Mouse (Mus musculus) CH12.LX (cell line): ENCODE results near the gene S100a2. TPM values are rescaled to one million over a fixed set of nuclear protein-coding genes. Genes with fewer than 3 reads are reported as not detected.

Experiments
- DNase-seq: peaks from one replicate; pipeline ENCODE4 v3.0.0-alpha.2; 2013; ENCODE audit errors: extremely low read depth
- H3K27ac ChIP-seq: 2 replicates; pipeline ENCODE4 v1.5.1; 2012; ENCODE audit warnings: low read depth, mild to moderate bottlenecking, control low read depth, moderate library complexity; ENCODE audit not compliant: insufficient read depth
- H3K27me3 ChIP-seq: replicated peaks from 2 replicates; pipeline ENCODE3; 2012; ENCODE audit warnings: inconsistent platforms
- H3K36me3 ChIP-seq, 2 experiments: replicated peaks in 1 of 2; 2 replicates each; pipeline versions ENCODE3 to v1.6.1; 2012; ENCODE audit warnings: inconsistent platforms in 1 of 2, low read length in 1 of 2, mild to moderate bottlenecking in 1 of 2, mixed read lengths in 1 of 2, moderate library complexity in 1 of 2; ENCODE audit not compliant: control insufficient read depth in 1 of 2, insufficient read depth in 1 of 2
- H3K4me1 ChIP-seq, 2 experiments: 2 replicates each; pipeline ENCODE4 v1.6.1; 2012; ENCODE audit warnings: inconsistent platforms in 1 of 2, moderate library complexity in 1 of 2; ENCODE audit not compliant: insufficient read depth in 2 of 2, control insufficient read depth in 1 of 2
- H3K4me2 ChIP-seq: 2 replicates; pipeline ENCODE4 v1.6.1; 2012; ENCODE audit warnings: low read depth, mild to moderate bottlenecking, control low read depth; ENCODE audit not compliant: poor library complexity, insufficient read depth, severe bottlenecking
- H3K4me3 ChIP-seq, 3 experiments: fragments of 150-350 bp in 1 of 3; sonication (generic) in 1 of 3; replicated peaks in 1 of 3; 2 replicates each; pipeline versions ENCODE3 to v1.5.1; 2011 to 2012; ENCODE audit warnings: low read depth in 2 of 3, low read length in 2 of 3, mild to moderate bottlenecking in 2 of 3, moderate library complexity in 2 of 3, control low read depth in 1 of 3, improper control_type of control experiment in 1 of 3, inconsistent platforms in 1 of 3, mixed read lengths in 1 of 3; ENCODE audit not compliant: poor library complexity in 1 of 3
- H3K79me2 ChIP-seq: replicated peaks from 2 replicates; pipeline ENCODE4 v1.6.1; 2012; ENCODE audit warnings: mild to moderate bottlenecking, moderate library complexity; ENCODE audit not compliant: control insufficient read depth, poor library complexity, insufficient read depth, severe bottlenecking; ENCODE audit errors: extremely low read depth
- H3K9ac ChIP-seq: 2 replicates; pipeline ENCODE4 v1.6.1; 2012; ENCODE audit warnings: low read depth, mild to moderate bottlenecking, control low read depth, moderate library complexity; ENCODE audit not compliant: insufficient read depth
- H3K9me3 ChIP-seq: replicated peaks from 2 replicates; pipeline ENCODE3; 2012; ENCODE audit warnings: low read length, inconsistent platforms, mixed read lengths
- BHLHE40 ChIP-seq: IDR thresholded peaks from 2 replicates; pipeline ENCODE4 v1.6.1; 2011; ENCODE audit warnings: mild to moderate bottlenecking, low read depth, low read length, improper control_type of control experiment
- CHD1 ChIP-seq: IDR thresholded peaks from 2 replicates; pipeline ENCODE4 v1.6.1; 2012; ENCODE audit warnings: low read depth, low read length, improper control_type of control experiment, inconsistent platforms
- CHD2 ChIP-seq: IDR thresholded peaks from 2 replicates; pipeline ENCODE4 v1.6.1; 2011; ENCODE audit warnings: low read length, improper control_type of control experiment
- CTCF ChIP-seq, 2 experiments: IDR thresholded peaks in 1 of 2; conservative IDR thresholded peaks in 1 of 2; 2 replicates each; pipeline ENCODE4 v1.5.1; 2011 to 2012; ENCODE audit warnings: low read depth in 2 of 2, low read length in 2 of 2, improper control_type of control experiment in 1 of 2, inconsistent platforms in 1 of 2, mild to moderate bottlenecking in 1 of 2, moderate library complexity in 1 of 2
- E2F4 ChIP-seq: IDR thresholded peaks from 2 replicates; pipeline ENCODE4 v1.6.1; 2011; ENCODE audit warnings: low read depth, low read length, improper control_type of control experiment; ENCODE audit not compliant: insufficient replicate concordance
- ELF1 ChIP-seq: IDR thresholded peaks from 2 replicates; pipeline ENCODE4 v1.6.1; 2014; ENCODE audit warnings: low read depth, mild to moderate bottlenecking, inconsistent platforms, low read length, improper control_type of control experiment
- EP300 ChIP-seq: IDR thresholded peaks from 2 replicates; pipeline ENCODE4 v1.6.1; 2011; ENCODE audit warnings: low read length, improper control_type of control experiment
- ETS1 ChIP-seq: conservative IDR thresholded peaks from 2 replicates; pipeline ENCODE4 v1.6.1; 2012; ENCODE audit warnings: low read depth, mild to moderate bottlenecking, inconsistent platforms, low read length, improper control_type of control experiment, moderate library complexity
- IRF4 ChIP-seq: IDR thresholded peaks from 2 replicates; pipeline ENCODE4 v1.6.1; 2014; ENCODE audit warnings: low read depth, mild to moderate bottlenecking, inconsistent platforms, low read length, improper control_type of control experiment
- JUN ChIP-seq: IDR thresholded peaks from 2 replicates; pipeline ENCODE4 v1.6.1; 2011; ENCODE audit warnings: low read depth, mild to moderate bottlenecking, low read length, improper control_type of control experiment, moderate library complexity; ENCODE audit not compliant: insufficient read depth
- JUND ChIP-seq: conservative IDR thresholded peaks from 2 replicates; pipeline ENCODE4 v1.6.1; 2011; ENCODE audit warnings: low read depth, low read length, improper control_type of control experiment
- KAT2A ChIP-seq: IDR thresholded peaks from 2 replicates; pipeline ENCODE4 v1.6.1; 2012; ENCODE audit warnings: low read length, improper control_type of control experiment, inconsistent platforms; ENCODE audit not compliant: insufficient replicate concordance
- MAX ChIP-seq: IDR thresholded peaks from 2 replicates; pipeline ENCODE4 v1.6.1; 2011; ENCODE audit warnings: low read length, improper control_type of control experiment
- MAZ ChIP-seq: IDR thresholded peaks from 2 replicates; pipeline ENCODE4 v1.6.1; 2012; ENCODE audit warnings: low read depth, mild to moderate bottlenecking, inconsistent platforms, low read length, improper control_type of control experiment, moderate library complexity
- MXI1 ChIP-seq: IDR thresholded peaks from 2 replicates; pipeline ENCODE4 v1.6.1; 2011; ENCODE audit warnings: mild to moderate bottlenecking, low read depth, low read length, improper control_type of control experiment
- NELFE ChIP-seq: IDR thresholded peaks from 2 replicates; pipeline ENCODE4 v1.6.1; 2011; ENCODE audit warnings: low read depth, low read length, improper control_type of control experiment
- NRF1 ChIP-seq: IDR thresholded peaks from 2 replicates; pipeline ENCODE4 v1.6.1; 2014; ENCODE audit warnings: low read depth, mild to moderate bottlenecking, inconsistent platforms, low read length, improper control_type of control experiment, moderate library complexity
- PAX5 ChIP-seq: IDR thresholded peaks from 2 replicates; pipeline ENCODE4 v1.6.1; 2012; ENCODE audit warnings: low read length, inconsistent platforms, mixed read lengths
- POLR2A ChIP-seq: IDR thresholded peaks from 2 replicates; pipeline ENCODE4 v1.6.1; 2011; ENCODE audit warnings: low read depth, mild to moderate bottlenecking, improper control_type of control experiment, low read length
- RAD21 ChIP-seq: IDR thresholded peaks from 2 replicates; pipeline ENCODE4 v1.6.1; 2011; ENCODE audit warnings: low read depth, mild to moderate bottlenecking, low read length, improper control_type of control experiment, moderate library complexity
- SIN3A ChIP-seq: IDR thresholded peaks from 2 replicates; pipeline ENCODE4 v1.6.1; 2012; ENCODE audit warnings: low read length, improper control_type of control experiment, inconsistent platforms
- SMC3 ChIP-seq: IDR thresholded peaks from 2 replicates; pipeline ENCODE4 v1.6.1; 2011; ENCODE audit warnings: low read depth, low read length, improper control_type of control experiment
- TBP ChIP-seq: conservative IDR thresholded peaks from 2 replicates; pipeline ENCODE4 v1.6.1; 2011; ENCODE audit warnings: low read depth, low read length, improper control_type of control experiment
- TCF12 ChIP-seq: IDR thresholded peaks from 2 replicates; pipeline ENCODE4 v1.6.1; 2014; ENCODE audit warnings: low read depth, mild to moderate bottlenecking, inconsistent platforms, low read length, improper control_type of control experiment
- USF1 ChIP-seq: IDR thresholded peaks from 2 replicates; pipeline ENCODE4 v1.6.1; 2014; ENCODE audit warnings: low read depth, mild to moderate bottlenecking, inconsistent platforms, low read length, improper control_type of control experiment
- USF2 ChIP-seq: conservative IDR thresholded peaks from 2 replicates; pipeline ENCODE4 v1.6.1; 2011; ENCODE audit warnings: low read depth, low read length, improper control_type of control experiment
- ZC3H11A ChIP-seq: IDR thresholded peaks from 2 replicates; pipeline ENCODE4 v1.6.1; 2012; ENCODE audit warnings: low read depth, mild to moderate bottlenecking, inconsistent platforms, low read length, improper control_type of control experiment
- ZKSCAN1 ChIP-seq: IDR thresholded peaks from 2 replicates; pipeline ENCODE4 v1.6.1; 2012; ENCODE audit warnings: low read depth, inconsistent platforms, low read length, improper control_type of control experiment, borderline replicate concordance
- ZMIZ1 ChIP-seq: IDR thresholded peaks from 2 replicates; pipeline ENCODE4 v1.6.1; 2012; ENCODE audit warnings: low read depth, mild to moderate bottlenecking, inconsistent platforms, low read length, improper control_type of control experiment
- ZNF384 ChIP-seq: IDR thresholded peaks from 2 replicates; pipeline ENCODE4 v1.6.1; 2012; ENCODE audit warnings: low read depth, low read length, improper control_type of control experiment, inconsistent platforms
- dilution Hi-C: fragments of 300-500 bp; cut with MboI; formaldehyde crosslinking; loops from 2 replicates; pipeline ENCODE4 v1.14.3; 2020; ENCODE audit warnings: low sequenced_read_pairs; ENCODE audit not compliant: extremely low pct_unique_long_range_greater_than_20kb, extremely low pct_ligation_motif_present
- in situ Hi-C: fragments of 300-500 bp; cut with MboI; formaldehyde crosslinking; loops from 3 replicates; pipeline ENCODE4 v1.14.3; 2019; ENCODE audit warnings: low sequenced_read_pairs, low pct_ligation_motif_present, low pct_unique_long_range_greater_than_20kb, mixed read lengths
- polyA plus RNA-seq: library from polyadenylated mRNA; unstranded; fragments of >175 nt; gene quantifications from 2 replicates; pipeline ENCODE4 v1.2.1, GENCODE M21; 2012; ENCODE audit warnings: low read depth; ENCODE audit not compliant: insufficient read length
- total RNA-seq, 2 experiments: library from RNA; depleted of rRNA; stranded (reverse); fragments of 300-350 nt in 1 of 2; fragments of >200 nt in 1 of 2; gene quantifications; 2 replicates each; pipeline ENCODE4 v1.2.3; 2012 to 2014

Gene S100a2
- total and polyA plus RNA-seq, 3 experiments: not detected

GRCm38 (mm10) chr3:90627807-90628206 is 37.8 kb downstream of the S100a2 start:
- DNase-seq: peak; percentile 18
- dilution Hi-C loops: no loop called here
- in situ Hi-C loops: no loop called here

DNA sequence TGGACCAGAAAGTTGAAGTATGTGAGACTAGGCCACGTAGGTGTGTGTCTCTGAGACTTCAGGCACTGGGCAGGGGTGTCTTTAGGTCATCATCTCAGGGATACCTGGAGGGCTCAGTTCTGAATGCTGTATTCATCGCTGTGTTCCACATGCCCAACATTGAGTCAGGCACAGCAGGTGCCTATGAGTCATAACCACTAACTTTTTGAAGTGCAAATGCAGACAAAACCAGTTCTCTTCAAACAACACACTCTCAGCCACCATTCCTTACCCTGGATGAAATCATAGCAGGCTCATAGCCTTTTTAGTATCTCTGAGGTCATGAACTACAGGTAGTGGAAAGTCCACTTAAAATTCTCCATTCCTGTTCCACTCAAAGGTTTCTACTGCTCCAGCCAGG is 39.3 kb downstream of the S100a2 start:
- in situ Hi-C loops: no loop called here
- H3K9ac ChIP-seq: no peak overlapping the region
- H3K79me2 ChIP-seq: no peaks in the 10 kb centered on the region
- no peaks in the 10 kb centered on the region for H3K36me3 ChIP-seq
- no peaks in the 10 kb centered on the region for H3K4me1 ChIP-seq
- dilution Hi-C loops: no loop called here
- H3K9me3 ChIP-seq: no peaks in the 10 kb centered on the region
- no peak for DNase-seq
- no peak overlapping the region for H3K27ac ChIP-seq
- no peak overlapping the region for H3K4me3 ChIP-seq
- H3K27me3 ChIP-seq: peaks cover 3% of the 10 kb centered on the region
- no peak overlapping the region for H3K4me2 ChIP-seq
- 0 out of 2 replicates have a peak, but pooled peaks have one; percentile 20 for TF ChIP-seq BHLHE40
- TF ChIP-seq TBP: no peak
- TF ChIP-seq, all 38 proteins: peak for 1

More at GRCm38 (mm10) chr3:90627807-90628206, 37.8 kb downstream of the S100a2 start:
- Histone ChIP-seq H3K27ac (no peak overlapping the region), H3K27me3 (no peaks in the 10 kb centered on the region), H3K4me3 (no peak overlapping the region), H3K79me2 (no peaks in the 10 kb centered on the region), H3K9ac (no peak overlapping the region), H3K4me2 (no peak overlapping the region), H3K4me1 (peaks cover 0 to 9% of the 10 kb centered on the region in 2 experiments; a peak in 1 of 4 replicates), H3K9me3 (no peaks in the 10 kb centered on the region), H3K36me3 (no peaks in the 10 kb centered on the region)
- TF ChIP-seq TBP (no peak), E2F4 (no peak), IRF4 (no peak), JUN (no peak), PAX5 (no peak), JUND (no peak), CHD1 (no peak), RAD21 (peak; percentile 74), CHD2 (no peak), ZC3H11A (no peak), MAX (no peak), MAZ (no peak), TCF12 (no peak), ZKSCAN1 (no peak), USF1 (no peak), EP300 (no peak), ETS1 (no peak), CTCF (conservative IDR thresholded peaks at IDR 0.05 in 1 of 2, IDR thresholded peaks at IDR 0.05 in 1 of 2; ENCODE audit: low read depth in 2 of 2, low read length in 2 of 2) (peak in 1 of 2 experiments; percentile 99; a peak in 2 of 4 replicates), ZMIZ1 (no peak), ELF1 (no peak), NELFE (peak; percentile 44; the same call in 1 of the 2 replicates), MXI1 (no peak), POLR2A (no peak), SIN3A (no peak), BHLHE40 (no peak), ZNF384 (no peak), USF2 (no peak), SMC3 (peak; percentile 56), NRF1 (no peak), KAT2A (no peak)
